Mouse (Mus musculus) heart, embryonic 15.5 days (tissue): Measurements from ENCODE around the gene Scamp2. TPM values are rescaled to one million over a fixed set of nuclear protein-coding genes. Genes with fewer than 3 reads are reported as not detected.

Experiments used
- ATAC-seq: fragments of 200-750 bp; cut with Nextera tagmentation; replicated peaks from 2 replicates; pipeline ENCODE4 v1.8.0; 2017; ENCODE audit warnings: low read depth, moderate TSS enrichment; ENCODE audit not compliant: insufficient number of reproducible peaks, insufficient read depth, low FRiP score
- H3K27ac ChIP-seq: fragments of 300-500 bp; sonication (generic); 2 replicates; pipeline ENCODE4 v1.5.1; 2015; ENCODE audit warnings: mild to moderate bottlenecking, inconsistent platforms
- H3K27me3 ChIP-seq: fragments of 300-500 bp; sonication (generic); 2 replicates; pipeline ENCODE4 v1.6.1; 2015; ENCODE audit warnings: inconsistent platforms
- H3K36me3 ChIP-seq: fragments of 300-500 bp; sonication (generic); 2 replicates; pipeline ENCODE4 v1.6.1; 2015; ENCODE audit warnings: mild to moderate bottlenecking, inconsistent platforms
- H3K4me1 ChIP-seq: fragments of 300-500 bp; sonication (generic); replicated peaks from 2 replicates; pipeline ENCODE4 v1.6.1; 2015; ENCODE audit warnings: inconsistent platforms
- H3K4me2 ChIP-seq: fragments of 300-500 bp; sonication (generic); 2 replicates; pipeline ENCODE4 v1.6.1; 2015; ENCODE audit warnings: inconsistent platforms, mild to moderate bottlenecking, moderate library complexity
- H3K4me3 ChIP-seq: fragments of 300-500 bp; sonication (generic); 2 replicates; pipeline ENCODE4 v1.5.1; 2015; ENCODE audit warnings: mild to moderate bottlenecking, inconsistent platforms
- H3K9ac ChIP-seq: fragments of 300-500 bp; sonication (generic); 2 replicates; pipeline ENCODE4 v1.6.1; 2015; ENCODE audit warnings: mild to moderate bottlenecking, inconsistent platforms
- H3K9me3 ChIP-seq: fragments of 300-500 bp; sonication (generic); replicated peaks from 2 replicates; pipeline ENCODE4 v1.6.1; 2016; ENCODE audit warnings: inconsistent platforms
- WGBS: fragments of 180-500 bp; shearing (Covaris S2); methylation state at CpG from one replicate; pipeline ENCODE4 v1.1.7; 2015; ENCODE audit warnings: mixed read lengths; 5-methylcytosine and 5-hydroxymethylcytosine counted together
- polyA plus RNA-seq: library from polyadenylated mRNA; unstranded; fragments of >200 nt; fragmentation: Nextera tagmentation; extraction: Ambion mirVana; gene quantifications from 2 replicates; pipeline ENCODE4 v1.2.1, GENCODE M21; 2015

Scamp2 gene
- polyA plus RNA-seq, 1 experiment from 2014 or later: 47.3 TPM

DNA sequence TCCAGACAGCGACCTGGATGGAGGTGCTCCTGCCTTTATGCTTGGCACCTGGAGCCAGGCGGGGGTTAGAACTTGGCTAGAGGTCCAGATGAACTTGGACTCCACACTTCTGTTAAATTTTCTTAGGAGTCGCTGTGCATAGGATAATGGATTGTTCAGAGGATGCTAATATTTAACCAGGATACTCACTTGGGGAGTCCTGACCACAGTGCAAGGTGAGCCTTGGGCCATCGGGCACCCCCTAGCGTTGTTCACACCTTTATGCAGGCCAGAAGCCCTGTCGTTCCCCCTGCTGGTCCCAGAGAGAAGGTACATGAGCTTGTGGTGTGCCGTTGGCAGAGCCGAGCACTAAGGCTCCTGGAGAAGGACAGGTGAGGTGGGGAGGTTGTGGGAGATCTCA lies 6.1 kb downstream of the Scamp2 start:
- Histone ChIP-seq H3K9me3 (no peaks in the 10 kb centered on the region), H3K4me1 (peaks cover 35% of the 10 kb centered on the region), H3K9ac (no peak overlapping the region), H3K36me3 (peaks cover 21% of the 10 kb centered on the region; the same call in 1 of the 2 replicates), H3K4me2 (no peak overlapping the region), H3K27me3 (no peaks in the 10 kb centered on the region), H3K4me3 (no peak overlapping the region), H3K27ac (no peak overlapping the region)
- no peak for ATAC-seq
- whole genome bisulfite sequencing: 49% methylated on average over 8 of the region's 8 CpGs

GRCm38 (mm10) chr9:57568500-57568899 lies 7.8 kb downstream of the Scamp2 start:
- ATAC-seq: no peak
- H3K27ac ChIP-seq: no peak overlapping the region
- WGBS: 78% methylated on average over 6 of the region's 6 CpGs
- peaks cover 21% of the 10 kb centered on the region for H3K4me1 ChIP-seq
- H3K27me3 ChIP-seq: no peaks in the 10 kb centered on the region
- H3K9me3 ChIP-seq: no peaks in the 10 kb centered on the region
- H3K4me3 ChIP-seq: no peak overlapping the region
- peaks cover 21% of the 10 kb centered on the region; the same call in 1 of the 2 replicates for H3K36me3 ChIP-seq
- H3K9ac ChIP-seq: no peak overlapping the region
- H3K4me2 ChIP-seq: no peak overlapping the region

DNA sequence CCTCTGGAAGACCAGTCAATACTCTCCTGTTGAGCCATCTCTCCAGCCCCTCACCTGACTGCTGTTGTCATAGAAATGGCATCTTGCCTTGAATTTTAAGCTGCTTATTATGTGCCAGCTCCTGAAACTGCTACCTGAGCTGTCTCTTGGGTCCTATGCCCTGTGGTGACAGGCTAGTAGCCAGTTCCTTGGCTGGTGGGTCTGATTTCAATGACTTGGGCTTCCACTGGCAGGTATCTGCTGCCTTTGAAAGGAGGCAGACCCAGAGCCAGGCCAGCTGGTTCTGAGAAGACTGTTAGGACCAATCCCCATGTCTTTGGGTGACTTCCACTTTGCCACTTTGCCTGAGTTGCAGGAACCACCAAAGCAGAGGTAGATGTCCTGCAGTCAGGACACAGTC lies 13.7 kb downstream of the Scamp2 start:
- no peak overlapping the region for H3K9ac ChIP-seq
- H3K9me3 ChIP-seq: no peaks in the 10 kb centered on the region
- H3K36me3 ChIP-seq: peaks cover 23% of the 10 kb centered on the region; the same call in 1 of the 2 replicates
- H3K4me3 ChIP-seq: no peak overlapping the region
- no peak overlapping the region for H3K4me2 ChIP-seq
- H3K27ac ChIP-seq: no peak overlapping the region
- ATAC-seq: no peak
- H3K27me3 ChIP-seq: no peaks in the 10 kb centered on the region
- no peaks in the 10 kb centered on the region for H3K4me1 ChIP-seq

DNA sequence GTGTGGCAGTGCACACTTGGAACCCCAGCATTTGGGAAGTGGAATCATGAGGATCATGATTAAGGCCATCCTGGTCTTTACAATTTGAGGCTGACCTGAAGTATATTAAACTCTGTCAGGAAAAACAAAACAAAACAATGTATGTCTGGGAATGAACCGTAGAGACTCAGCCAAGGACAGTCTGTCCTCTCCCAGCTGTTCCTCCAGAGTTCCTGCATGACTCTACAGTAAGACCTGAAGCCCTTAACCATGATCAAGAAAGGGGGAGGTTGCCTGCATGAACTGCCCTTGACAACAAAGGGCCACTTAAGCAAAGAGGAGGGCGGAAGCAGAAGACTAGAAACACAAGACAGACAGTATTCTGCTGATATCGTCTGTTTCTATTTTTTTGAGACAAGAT lies 14.8 kb downstream of the Scamp2 start:
- Histone ChIP-seq H3K4me2 (no peak overlapping the region), H3K4me3 (no peak overlapping the region), H3K36me3 (peaks cover 24% of the 10 kb centered on the region), H3K9me3 (no peaks in the 10 kb centered on the region), H3K27me3 (no peaks in the 10 kb centered on the region), H3K9ac (no peak overlapping the region), H3K27ac (no peak overlapping the region), H3K4me1 (no peaks in the 10 kb centered on the region)
- no peak for ATAC-seq
- 61% methylated on average over 3 of the region's 3 CpGs for whole genome bisulfite sequencing

DNA sequence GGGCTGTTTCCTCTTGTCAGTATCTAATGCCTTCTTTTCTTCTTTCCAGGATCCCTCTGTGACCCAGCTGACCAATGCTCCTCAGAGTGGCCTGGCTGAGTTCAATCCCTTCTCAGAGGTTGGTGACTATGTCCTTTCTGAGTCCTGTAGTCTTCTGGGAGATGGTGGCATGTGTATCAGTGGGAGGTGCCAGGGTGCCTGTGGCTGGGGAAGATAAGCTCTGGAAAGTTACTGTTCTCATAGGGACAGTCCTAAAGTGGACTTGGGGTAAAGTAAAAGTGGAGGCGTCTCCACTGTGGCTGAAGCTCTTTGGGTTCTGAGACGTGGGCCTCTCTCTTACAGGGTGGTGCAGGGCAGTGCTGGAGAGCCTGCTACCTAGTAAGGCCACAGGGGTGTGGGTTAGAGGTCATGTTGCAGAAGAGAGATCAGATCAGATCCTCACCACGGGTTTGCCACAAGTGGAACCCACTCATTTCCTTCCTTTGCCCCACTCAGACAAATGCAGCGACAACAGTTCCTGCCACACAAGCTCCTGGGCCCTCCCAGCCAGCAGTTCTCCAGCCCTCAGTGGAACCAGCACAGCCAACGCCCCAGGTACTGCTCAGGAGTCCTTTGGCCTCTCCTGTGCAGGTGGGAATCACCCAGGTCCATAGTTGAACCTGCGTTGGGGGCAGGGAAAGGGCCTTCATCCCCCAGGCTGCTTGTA lies 16.6 kb downstream of the Scamp2 start:
- no peaks in the 10 kb centered on the region for H3K9me3 ChIP-seq
- 72% methylated on average over 6 of the region's 6 CpGs for WGBS
- H3K9ac ChIP-seq: no peak overlapping the region
- no peaks in the 10 kb centered on the region for H3K27me3 ChIP-seq
- no peak overlapping the region for H3K27ac ChIP-seq
- H3K36me3 ChIP-seq: peaks cover 32% of the 10 kb centered on the region
- H3K4me1 ChIP-seq: no peaks in the 10 kb centered on the region
- H3K4me2 ChIP-seq: no peak overlapping the region
- no peak for ATAC-seq
- H3K4me3 ChIP-seq: no peak overlapping the region

GRCm38 (mm10) chr9:57584991-57585390 lies 24.2 kb downstream of the Scamp2 start:
- H3K4me1 ChIP-seq: peaks cover 12% of the 10 kb centered on the region
- H3K4me3 ChIP-seq: no peak overlapping the region
- no peak overlapping the region for H3K4me2 ChIP-seq
- WGBS: 88% methylated on average over 3 of the region's 3 CpGs
- H3K9ac ChIP-seq: no peak overlapping the region
- H3K9me3 ChIP-seq: no peaks in the 10 kb centered on the region
- ATAC-seq: no peak
- H3K27me3 ChIP-seq: no peaks in the 10 kb centered on the region
- H3K36me3 ChIP-seq: peaks cover 45% of the 10 kb centered on the region
- H3K27ac ChIP-seq: no peak overlapping the region

- Histone ChIP-seq H3K4me2 (peak within 1 kb of the TSS; percentile 85), H3K27ac (peak within 1 kb of the TSS; percentile 87), H3K9me3 (no peaks in the 10 kb centered on the region), H3K27me3 (no peaks in the 10 kb centered on the region), H3K36me3 (peaks cover 21% of the 10 kb centered on the region; the same call in 1 of the 2 replicates), H3K9ac (peak within 1 kb of the TSS; percentile 81), H3K4me1 (peaks cover 25% of the 10 kb centered on the region), H3K4me3 (peak within 1 kb of the TSS; percentile 78)
- WGBS: under 1% methylated on average over 58 of the region's 58 CpGs
- peak; percentile 83 for ATAC-seq
These were observed 28.7 kb downstream of the Scamp2 start, which contains the start of gene Ulk3 for GRCm38 (mm10) chr9:57589224-57590126. TSS of gene Ulk3 (plus strand) at chr9:57589452.

- H3K27ac ChIP-seq: no peak overlapping the region
- WGBS: 39% methylated on average over 5 of the region's 5 CpGs
- H3K4me3 ChIP-seq: no peak overlapping the region
- no peaks in the 10 kb centered on the region for H3K9me3 ChIP-seq
- peaks cover 26% of the 10 kb centered on the region; the same call in 1 of the 2 replicates for H3K36me3 ChIP-seq
- H3K27me3 ChIP-seq: no peaks in the 10 kb centered on the region
- peak overlapping the region; percentile 85; the same call in 1 of the 2 replicates for H3K4me2 ChIP-seq
- ATAC-seq: no peak
- no peak overlapping the region for H3K9ac ChIP-seq
- peaks cover 25% of the 10 kb centered on the region for H3K4me1 ChIP-seq
These were observed 30.0 kb downstream of the Scamp2 start for GRCm38 (mm10) chr9:57590726-57591125.

- no peak overlapping the region for H3K27ac ChIP-seq
- no peak for ATAC-seq
- no peak overlapping the region for H3K4me2 ChIP-seq
- H3K4me3 ChIP-seq: no peak overlapping the region
- H3K4me1 ChIP-seq: peaks cover 34% of the 10 kb centered on the region
- peaks cover 29% of the 10 kb centered on the region; the same call in 1 of the 2 replicates for H3K36me3 ChIP-seq
- H3K9ac ChIP-seq: no peak overlapping the region
- no peaks in the 10 kb centered on the region for H3K27me3 ChIP-seq
- 56% methylated on average over 12 of the region's 12 CpGs for WGBS
- no peaks in the 10 kb centered on the region for H3K9me3 ChIP-seq
These were observed 32.9 kb downstream of the Scamp2 start for GRCm38 (mm10) chr9:57593454-57594173.

GRCm38 (mm10) chr9:57594174-57594509 lies 33.4 kb downstream of the Scamp2 start:
- Histone ChIP-seq H3K9me3 (no peaks in the 10 kb centered on the region), H3K4me1 (peaks cover 28% of the 10 kb centered on the region), H3K4me2 (no peak overlapping the region), H3K27me3 (no peaks in the 10 kb centered on the region), H3K36me3 (peaks cover 29% of the 10 kb centered on the region; the same call in 1 of the 2 replicates), H3K27ac (no peak overlapping the region), H3K9ac (no peak overlapping the region), H3K4me3 (no peak overlapping the region)
- ATAC-seq: no peak
- 50% methylated on average over 9 of the region's 9 CpGs for WGBS

DNA sequence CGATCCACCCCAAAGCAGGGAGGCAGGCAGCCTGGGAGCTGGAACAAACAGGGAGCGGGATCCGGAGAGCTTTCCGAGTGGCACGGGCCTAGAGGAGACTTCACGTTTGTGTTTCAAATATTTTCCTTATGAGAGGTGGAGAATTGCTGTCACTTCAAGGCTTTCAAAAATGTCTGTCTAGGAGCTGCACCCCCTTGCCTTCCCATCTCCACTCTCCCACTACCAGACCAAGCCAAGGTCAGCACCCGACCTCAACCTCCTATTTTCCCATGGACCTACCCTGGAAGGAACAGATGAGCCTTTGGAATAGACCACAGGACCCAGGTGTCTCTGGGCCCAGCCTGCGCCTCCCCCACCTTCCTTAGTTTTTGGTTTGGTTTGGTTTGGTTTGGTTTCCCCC lies 36.5 kb downstream of the Scamp2 start:
- no peaks in the 10 kb centered on the region for H3K27me3 ChIP-seq
- no peak overlapping the region for H3K4me3 ChIP-seq
- H3K9ac ChIP-seq: no peak overlapping the region
- H3K36me3 ChIP-seq: peaks cover 25% of the 10 kb centered on the region; the same call in 1 of the 2 replicates
- WGBS: 80% methylated on average over 8 of the region's 8 CpGs
- no peak overlapping the region for H3K4me2 ChIP-seq
- H3K9me3 ChIP-seq: no peaks in the 10 kb centered on the region
- peaks cover 41% of the 10 kb centered on the region for H3K4me1 ChIP-seq
- no peak overlapping the region for H3K27ac ChIP-seq
- no peak for ATAC-seq
